17 mouse cellular contexts compared by ENCODE assay signal in genomic region chr4:117557068-117557645, GRCm38 (mm10). TPM values are rescaled to one million over a fixed set of nuclear protein-coding genes. Genes with fewer than 3 reads are reported as not detected.
DNase-seq lines count a peak whose midpoint lies in the region; ATAC-seq lines count a peak whose summit lies in the region.
"Had no signal": no experiment of that assay in that cellular context is flagged by ENCODE, and none has a peak within 500 bp of the region (broad histone marks: within the 10 kb centered on the region; RNA-seq: fewer than 3 reads in every experiment).

No protein-coding gene starts in this region.

- intact Hi-C loops in gastrocnemius, postnatal 14 days (cut with DNase I; ENCODE audit: low total_unique reads): no loop called here
- intact Hi-C loops in gastrocnemius, postnatal 36 days (cut with DNase I): loop anchor here (10.0 kb wide), 1 partner anchor 118 kb away; no protein-coding TSS in a partner anchor
- intact Hi-C loops in heart, postnatal 14 days (cut with DNase I): no loop called here
- intact Hi-C loops in heart, postnatal 25 days (cut with DNase I): no loop called here

- DNase-seq in gastrocnemius, postnatal 14 days: peak; percentile 11
- no peak for DNase-seq in gastrocnemius, postnatal 36 days
- DNase-seq in heart, postnatal 14 days: peak; percentile 11 to 29
- DNase-seq in heart, postnatal 25 days (ENCODE audit: low spot score): no peak
- peak; percentile 34 for DNase-seq in lung, postnatal 10 days
- no peak for DNase-seq in lung, postnatal 25 days (ENCODE audit: low spot score)
- DNase-seq: adrenal gland, postnatal 14 days; cerebellum, adult 2 months; cerebellum, postnatal 36 days; gastrocnemius, postnatal 10 days; kidney, adult 18-20 months; kidney, postnatal 14 days; layer of hippocampus, postnatal 36 days had no signal

- peak; percentile 44; the same call in 1 of the 2 replicates for ATAC-seq in megakaryocyte-erythroid progenitor cell, adult 5-6 weeks (replicated peaks; ENCODE audit: low FRiP score, low TSS enrichment, poor library complexity, severe bottlenecking)
- ATAC-seq in granulocyte monocyte progenitor cell, adult 5-6 weeks (replicated peaks; ENCODE audit: poor library complexity, severe bottlenecking): no peak; the same call in 1 of the 2 replicates
- ATAC-seq: forebrain, embryonic 14.5 days; inflammation-experienced regulatory T-cells, adult 6 months had no signal

RNA-seq across cellular contexts. Expression of gene Eri3, which starts 7.0 kb away (rescaled TPM):
- total RNA-seq in gastrocnemius, postnatal 14 days (2021): 10 to 100 TPM; 68.6 to 70.8 TPM
- 10 to 100 TPM; 78.4 to 92.3 TPM for total RNA-seq in gastrocnemius, postnatal 36 days (2021)
- 10 to 100 TPM; 75.4 to 82.6 TPM for total RNA-seq in heart, postnatal 14 days (2021)
- 10 to 100 TPM; 67.7 to 88.3 TPM for total RNA-seq in heart, postnatal 25 days (2021)
- 63.4 and 65.1 TPM in 2 replicates for total RNA-seq in megakaryocyte-erythroid progenitor cell, adult 5-6 weeks (2014; fragmentation: Nextera tagmentation)
- total RNA-seq in megakaryocyte-erythroid progenitor cell, adult 5-6 weeks (2017): 13.8 and 63.5 TPM in 2 replicates
- 103 and 156 TPM in 2 replicates for total RNA-seq in granulocyte monocyte progenitor cell, adult 5-6 weeks (2014; fragmentation: Nextera tagmentation)
- 33.8 and 44.3 TPM in 2 replicates for total RNA-seq in granulocyte monocyte progenitor cell, adult 5-6 weeks (2017)

Comparison
In these comparisons a context has a peak if more than half of its experiments do, and no peak if none do; other contexts are left out.
1. DNase-seq: peak in gastrocnemius, postnatal 14 days (single experiment), heart, postnatal 14 days (2 of 2) and lung, postnatal 10 days (single experiment); none in gastrocnemius, postnatal 36 days (0 of 2), heart, postnatal 25 days (single experiment) and lung, postnatal 25 days (single experiment).